Mouse (Mus musculus): Measurements from ENCODE around the gene Gm14819. TPM values are rescaled to one million over a fixed set of nuclear protein-coding genes. Genes with fewer than 3 reads are reported as not detected.

The Gm14819 gene
- not detected in 2 replicates for polyA plus RNA-seq (2021; fragmentation: Nextera tagmentation)
- long read RNA-seq, experiment 1: 0 reads
- long read RNA-seq, experiment 2: 0 reads

GRCm38 (mm10) chrX:35403883-35404282, at the start of gene Gm14819:
TSS of gene Gm14819 (plus strand) at chrX:35404183.

All from left cerebral cortex, adult 6 months (tissue).